Mouse (Mus musculus) neural tube, embryonic 13.5 days (tissue): Measurements from ENCODE around the gene Xxylt1. TPM values are rescaled to one million over a fixed set of nuclear protein-coding genes. Genes with fewer than 3 reads are reported as not detected.

Experiments used
- ATAC-seq: fragments of 200-750 bp; cut with Nextera tagmentation; 2 replicates; pipeline ENCODE4 v1.8.0; 2017; ENCODE audit warnings: low read depth, mild to moderate bottlenecking, moderate TSS enrichment, moderate library complexity
- H3K27ac ChIP-seq: fragments of 300-500 bp; sonication (generic); replicated peaks from 2 replicates; pipeline ENCODE4 v1.5.1; 2015; ENCODE audit warnings: moderate library complexity, mild to moderate bottlenecking, inconsistent platforms
- H3K27me3 ChIP-seq: fragments of 300-500 bp; sonication (generic); 2 replicates; pipeline ENCODE4 v1.6.1; 2015; ENCODE audit warnings: mild to moderate bottlenecking, inconsistent platforms
- H3K36me3 ChIP-seq: fragments of 300-500 bp; sonication (generic); 2 replicates; pipeline ENCODE4 v1.6.1; 2015; ENCODE audit warnings: mild to moderate bottlenecking, inconsistent platforms
- H3K4me1 ChIP-seq: fragments of 300-500 bp; sonication (generic); replicated peaks from 2 replicates; pipeline ENCODE4 v1.6.1; 2015; ENCODE audit warnings: inconsistent platforms
- H3K4me2 ChIP-seq: fragments of 300-500 bp; sonication (generic); 2 replicates; pipeline ENCODE4 v1.6.1; 2015; ENCODE audit warnings: inconsistent platforms, mild to moderate bottlenecking, moderate library complexity
- H3K4me3 ChIP-seq: fragments of 300-500 bp; sonication (generic); 2 replicates; pipeline ENCODE4 v1.5.1; 2015; ENCODE audit warnings: mild to moderate bottlenecking, inconsistent platforms
- H3K9ac ChIP-seq: fragments of 300-500 bp; sonication (generic); 2 replicates; pipeline ENCODE4 v1.6.1; 2015; ENCODE audit warnings: moderate library complexity, mild to moderate bottlenecking, inconsistent platforms
- H3K9me3 ChIP-seq: fragments of 300-500 bp; sonication (generic); 2 replicates; pipeline ENCODE4 v1.6.1; 2016; ENCODE audit warnings: inconsistent platforms
- WGBS: fragments of 180-500 bp; shearing (Covaris S2); methylation state at CpG from one replicate; pipeline ENCODE4 v1.1.7; 2015; 5-methylcytosine and 5-hydroxymethylcytosine counted together
- polyA plus RNA-seq: library from polyadenylated mRNA; unstranded; fragments of >200 nt; fragmentation: Nextera tagmentation; extraction: Ambion mirVana; gene quantifications from 2 replicates; pipeline ENCODE4 v1.2.1, GENCODE M21; 2015

Xxylt1 gene
- polyA plus RNA-seq, 1 experiment from 2014 or later, result 11.2 TPM

- no peaks in the 10 kb centered on the region for H3K9me3 ChIP-seq
- H3K27me3 ChIP-seq, result no peaks in the 10 kb centered on the region
- H3K36me3 ChIP-seq, result no peaks in the 10 kb centered on the region
- no peak overlapping the region for H3K4me2 ChIP-seq
- H3K4me1 ChIP-seq, result peaks cover 35% of the 10 kb centered on the region
- H3K9ac ChIP-seq, result no peak overlapping the region
- no peak overlapping the region for H3K4me3 ChIP-seq
- H3K27ac ChIP-seq, result no peak overlapping the region
- ATAC-seq, result no peak
- WGBS, result 51% methylated on average over 6 of the region's 6 CpGs
Measured at GRCm38 (mm10) chr16:30936471-30936870, 144.8 kb downstream of the Xxylt1 start.

- Histone ChIP-seq H3K9me3 (no peaks in the 10 kb centered on the region), H3K27me3 (no peaks in the 10 kb centered on the region), H3K4me1 (peaks cover 35% of the 10 kb centered on the region), H3K27ac (no peak overlapping the region), H3K4me2 (no peak overlapping the region), H3K36me3 (no peaks in the 10 kb centered on the region), H3K9ac (no peak overlapping the region), H3K4me3 (no peak overlapping the region)
- ATAC-seq, result no peak
- WGBS, result 84% methylated on average over 7 of the region's 7 CpGs
Measured at GRCm38 (mm10) chr16:30936012-30936461, 145.2 kb downstream of the Xxylt1 start.

GRCm38 (mm10) chr16:30934967-30935690, 146.1 kb downstream of the Xxylt1 start:
- no peak for ATAC-seq
- Histone ChIP-seq H3K9me3 (no peaks in the 10 kb centered on the region), H3K4me1 (peaks cover 34% of the 10 kb centered on the region), H3K9ac (0 out of 2 replicates have a peak overlapping the region, but pooled peaks have one; percentile 1), H3K4me3 (no peak overlapping the region), H3K27ac (peak overlapping the region; percentile 39), H3K36me3 (no peaks in the 10 kb centered on the region), H3K27me3 (no peaks in the 10 kb centered on the region), H3K4me2 (no peak overlapping the region)
- WGBS, result 41% methylated on average over 15 of the region's 15 CpGs

DNA sequence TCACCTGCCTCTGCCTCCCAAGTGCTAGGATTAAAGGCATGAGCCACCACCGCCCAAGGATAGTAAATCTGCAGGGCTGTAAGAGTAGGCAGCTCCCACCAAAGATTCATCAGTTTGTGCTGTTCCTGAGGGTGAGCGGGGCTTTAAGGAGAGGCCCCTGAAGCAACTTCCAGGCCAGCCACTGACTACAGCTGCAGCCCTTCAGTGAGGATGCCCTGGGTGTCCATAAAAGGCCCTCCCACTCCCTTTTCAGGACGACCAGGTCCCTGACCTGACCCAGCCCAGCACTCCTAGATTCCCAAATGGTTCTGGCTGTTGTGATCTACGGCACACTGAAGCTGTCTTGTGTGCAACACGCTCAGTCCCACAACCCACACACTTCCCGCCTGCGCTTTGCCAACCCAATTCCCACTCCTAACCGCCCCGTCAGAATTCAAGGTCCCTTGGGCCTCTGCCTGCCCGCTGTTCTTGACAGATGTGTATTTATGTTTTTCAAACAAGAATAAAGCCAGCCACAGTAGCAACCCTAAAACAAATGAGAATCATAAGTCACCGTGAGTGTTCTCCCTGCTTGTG, 146.9 kb downstream of the Xxylt1 start:
- H3K9me3 ChIP-seq, result no peaks in the 10 kb centered on the region
- H3K4me3 ChIP-seq, result no peak overlapping the region
- no peaks in the 10 kb centered on the region for H3K36me3 ChIP-seq
- ATAC-seq, result peak; percentile 36; the same call in 1 of the 2 replicates
- 34% methylated on average over 11 of the region's 11 CpGs for WGBS
- peaks cover 26% of the 10 kb centered on the region for H3K4me1 ChIP-seq
- H3K27ac ChIP-seq, result peak overlapping the region; percentile 39; the same call in 1 of the 2 replicates
- no peaks in the 10 kb centered on the region for H3K27me3 ChIP-seq
- H3K4me2 ChIP-seq, result no peak overlapping the region
- H3K9ac ChIP-seq, result no peak overlapping the region

DNA sequence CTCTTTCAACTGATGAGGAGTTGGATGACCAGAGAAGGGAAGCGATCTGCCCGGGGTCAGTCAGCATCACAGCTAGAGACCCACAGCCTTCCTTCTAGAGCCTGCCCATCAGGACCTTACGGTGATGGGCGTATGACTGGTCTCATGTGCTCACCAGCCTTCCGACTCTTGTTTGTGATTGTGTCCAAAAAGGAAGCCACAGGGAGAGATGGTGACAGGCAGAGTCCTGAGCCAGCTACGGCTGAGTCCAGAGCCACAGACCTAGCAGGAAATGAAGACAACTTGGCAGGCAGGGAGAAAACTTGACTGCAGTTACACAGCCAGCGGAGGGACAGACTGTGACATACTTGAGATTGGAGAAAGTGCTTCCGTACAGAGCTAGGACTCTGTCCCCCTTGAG, 147.9 kb downstream of the Xxylt1 start:
- Histone ChIP-seq H3K36me3 (no peaks in the 10 kb centered on the region), H3K4me1 (peaks cover 22% of the 10 kb centered on the region), H3K4me3 (no peak overlapping the region), H3K4me2 (no peak overlapping the region), H3K9ac (no peak overlapping the region), H3K9me3 (no peaks in the 10 kb centered on the region), H3K27me3 (no peaks in the 10 kb centered on the region), H3K27ac (no peak overlapping the region)
- WGBS, result 95% methylated on average over 8 of the region's 8 CpGs
- ATAC-seq, result no peak

DNA sequence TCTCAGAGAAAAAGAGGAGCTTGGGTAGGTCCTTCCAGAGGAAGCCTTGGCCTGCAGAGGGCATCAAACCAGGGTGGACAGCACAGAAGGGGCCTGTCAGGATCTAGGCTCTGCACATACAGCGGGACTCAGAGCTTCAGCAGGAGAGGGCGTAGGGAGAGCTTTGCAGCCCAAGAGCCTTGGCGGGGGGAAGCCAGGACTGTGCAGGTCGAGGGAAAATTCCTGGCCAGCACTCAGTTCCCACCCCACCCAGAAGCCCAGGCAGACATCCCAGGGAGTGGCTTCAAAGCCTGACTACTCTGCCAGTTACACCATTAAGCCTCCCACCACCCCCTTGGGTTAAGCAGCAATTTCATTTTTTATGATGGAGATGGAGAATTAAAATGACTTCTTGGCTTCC, 148.4 kb downstream of the Xxylt1 start:
- ATAC-seq, result no peak
- H3K9me3 ChIP-seq, result no peaks in the 10 kb centered on the region
- H3K9ac ChIP-seq, result no peak overlapping the region
- H3K4me2 ChIP-seq, result no peak overlapping the region
- no peaks in the 10 kb centered on the region for H3K27me3 ChIP-seq
- no peak overlapping the region for H3K4me3 ChIP-seq
- peaks cover 22% of the 10 kb centered on the region for H3K4me1 ChIP-seq
- H3K27ac ChIP-seq, result no peak overlapping the region
- 79% methylated on average over 4 of the region's 4 CpGs for WGBS
- no peaks in the 10 kb centered on the region for H3K36me3 ChIP-seq

- WGBS, result 82% methylated on average over 5 of the region's 5 CpGs
- ATAC-seq, result no peak
- H3K4me1 ChIP-seq, result peaks cover 22% of the 10 kb centered on the region
Measured at GRCm38 (mm10) chr16:30932196-30932595, 149.0 kb downstream of the Xxylt1 start.

DNA sequence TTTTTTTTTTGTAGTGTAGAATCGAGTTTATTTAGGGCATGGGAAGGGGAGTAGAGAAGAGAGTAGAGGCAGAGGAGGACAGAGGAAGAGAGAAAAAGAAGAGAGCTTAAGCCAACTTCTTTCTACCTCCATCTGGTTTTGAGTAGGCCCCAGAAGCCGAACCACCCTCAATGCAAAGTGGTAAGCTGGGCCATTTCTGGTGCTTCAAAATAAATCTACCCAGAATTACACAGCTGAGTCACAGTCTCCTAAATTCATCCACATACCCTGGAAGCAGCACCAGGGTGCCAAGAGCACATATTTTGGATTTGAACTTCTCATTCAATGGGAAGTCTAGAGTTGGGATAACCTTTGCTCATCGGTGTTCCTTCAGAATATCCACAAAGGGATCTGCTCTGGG, 152.1 kb downstream of the Xxylt1 start:
- Histone ChIP-seq H3K9ac (no peak overlapping the region), H3K4me3 (no peak overlapping the region), H3K27ac (no peak overlapping the region), H3K36me3 (no peaks in the 10 kb centered on the region), H3K9me3 (no peaks in the 10 kb centered on the region), H3K4me2 (no peak overlapping the region), H3K4me1 (peaks cover under 1% of the 10 kb centered on the region; the same call in 1 of the 2 replicates), H3K27me3 (no peaks in the 10 kb centered on the region)
- WGBS, result 87% methylated on average over 3 of the region's 3 CpGs
- no peak for ATAC-seq

More at GRCm38 (mm10) chr16:30932196-30932595, 149.0 kb downstream of the Xxylt1 start:
- H3K27ac ChIP-seq, result no peak overlapping the region
- no peaks in the 10 kb centered on the region for H3K27me3 ChIP-seq
- no peaks in the 10 kb centered on the region for H3K36me3 ChIP-seq
- no peak overlapping the region for H3K4me2 ChIP-seq
- H3K4me3 ChIP-seq, result no peak overlapping the region
- no peaks in the 10 kb centered on the region for H3K9me3 ChIP-seq
- no peak overlapping the region for H3K9ac ChIP-seq

DNA sequence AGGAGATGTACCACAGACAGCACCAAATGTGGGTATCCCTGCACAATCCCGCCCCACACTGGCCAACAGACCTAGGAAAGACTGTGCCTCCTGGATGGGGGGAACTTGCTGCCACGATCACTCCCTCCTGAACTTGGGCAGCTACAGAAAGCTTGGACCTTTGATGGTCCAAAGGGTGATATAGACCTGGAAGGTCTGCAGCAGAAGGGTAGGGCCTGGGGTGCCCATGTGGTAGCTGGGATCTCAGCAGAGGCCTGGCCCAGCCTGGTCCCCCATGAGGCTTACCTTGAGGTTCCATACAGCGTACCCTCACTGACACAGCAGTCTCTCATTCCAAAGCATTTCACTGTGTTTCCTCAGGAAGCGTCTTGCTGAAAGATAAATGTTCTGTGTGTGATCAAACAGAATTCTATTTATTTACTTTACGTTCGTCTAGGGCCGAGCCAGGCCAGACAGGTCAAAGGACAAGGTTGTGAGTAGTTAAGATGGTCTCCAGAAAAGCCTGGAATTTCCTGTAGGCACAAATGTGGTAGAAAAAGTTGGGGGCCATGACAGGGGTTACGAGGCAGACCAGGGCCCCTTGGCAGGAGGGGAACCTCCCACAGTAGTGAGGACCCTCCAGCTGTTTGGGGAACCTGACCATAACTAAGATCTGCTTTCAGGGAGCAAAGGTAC, 153.0 kb downstream of the Xxylt1 start:
- no peak overlapping the region for H3K4me2 ChIP-seq
- no peaks in the 10 kb centered on the region for H3K27me3 ChIP-seq
- no peaks in the 10 kb centered on the region for H3K4me1 ChIP-seq
- ATAC-seq, result no peak
- H3K36me3 ChIP-seq, result no peaks in the 10 kb centered on the region
- no peak overlapping the region for H3K9ac ChIP-seq
- 77% methylated on average over 8 of the region's 8 CpGs for WGBS
- H3K4me3 ChIP-seq, result no peak overlapping the region
- H3K9me3 ChIP-seq, result no peaks in the 10 kb centered on the region
- H3K27ac ChIP-seq, result 0 out of 2 replicates have a peak overlapping the region, but pooled peaks have one; percentile 46

DNA sequence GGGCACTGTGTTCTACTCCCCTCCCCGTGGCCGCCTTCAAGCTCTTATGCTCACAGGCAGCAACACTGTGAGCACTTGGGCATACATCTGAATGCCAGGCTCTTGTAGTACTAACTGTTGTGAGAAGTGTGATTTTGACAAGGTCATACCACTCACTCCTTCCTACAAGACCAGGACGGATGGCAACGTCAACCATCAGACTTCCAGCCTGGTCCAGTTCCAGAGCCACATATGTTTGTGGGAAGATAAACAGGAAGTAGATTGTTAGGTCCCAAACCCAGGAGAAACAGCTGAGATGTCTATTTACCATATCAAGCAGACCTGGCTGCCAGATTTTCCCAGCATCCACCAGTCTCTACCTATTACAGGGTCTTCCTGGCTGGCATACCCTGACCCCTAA, 155.7 kb downstream of the Xxylt1 start:
- Histone ChIP-seq H3K9ac (no peak overlapping the region), H3K27ac (no peak overlapping the region), H3K27me3 (no peaks in the 10 kb centered on the region), H3K4me2 (no peak overlapping the region), H3K9me3 (no peaks in the 10 kb centered on the region), H3K36me3 (no peaks in the 10 kb centered on the region), H3K4me1 (0 out of 2 replicates have a peak, but pooled peaks cover 6% of the 10 kb centered on the region), H3K4me3 (no peak overlapping the region)
- ATAC-seq, result no peak
- 78% methylated on average over 4 of the region's 4 CpGs for WGBS

GRCm38 (mm10) chr16:30923899-30924298, 157.3 kb downstream of the Xxylt1 start:
- Histone ChIP-seq H3K4me3 (no peak overlapping the region), H3K36me3 (no peaks in the 10 kb centered on the region), H3K4me1 (0 out of 2 replicates have a peak, but pooled peaks cover 6% of the 10 kb centered on the region), H3K27me3 (no peaks in the 10 kb centered on the region), H3K9ac (no peak overlapping the region), H3K27ac (no peak overlapping the region), H3K4me2 (no peak overlapping the region), H3K9me3 (no peaks in the 10 kb centered on the region)
- 72% methylated on average over 7 of the region's 7 CpGs for WGBS
- no peak for ATAC-seq

DNA sequence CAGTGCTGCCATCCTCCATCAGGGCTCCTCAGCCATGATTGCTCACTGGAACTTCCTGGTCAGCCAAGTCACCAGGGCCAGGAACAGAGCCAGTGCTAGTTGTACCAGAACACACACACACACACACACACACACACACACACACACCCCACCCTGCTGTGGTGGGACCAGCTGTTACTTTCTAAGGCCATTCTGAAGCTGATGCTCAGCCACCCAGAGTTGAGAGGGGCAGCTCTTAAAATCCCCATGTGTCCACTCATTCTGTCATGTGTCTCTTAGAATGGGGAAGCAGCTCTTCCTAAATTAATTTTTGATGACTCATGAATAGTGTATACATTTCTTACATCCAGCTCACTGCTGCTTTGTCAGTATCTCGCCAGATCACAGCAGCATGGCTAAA, 158.7 kb downstream of the Xxylt1 start:
- Histone ChIP-seq H3K9ac (no peak overlapping the region), H3K4me1 (0 out of 2 replicates have a peak, but pooled peaks cover 6% of the 10 kb centered on the region), H3K4me2 (no peak overlapping the region), H3K4me3 (no peak overlapping the region), H3K27me3 (no peaks in the 10 kb centered on the region), H3K27ac (no peak overlapping the region), H3K36me3 (no peaks in the 10 kb centered on the region), H3K9me3 (no peaks in the 10 kb centered on the region)
- WGBS, result 46% methylated on average over 1 of the region's 1 CpGs
- no peak for ATAC-seq
